Mouse (Mus musculus) C3H10T1/2 (cell line): ENCODE results near the gene Tprn. TPM values are rescaled to one million over a fixed set of nuclear protein-coding genes. Genes with fewer than 3 reads are reported as not detected.

Experiments used
- polyA plus RNA-seq, 2 experiments: library from polyadenylated mRNA; unstranded; fragments of >200 nt; fragmentation: generic; extraction: Trizol; gene quantifications; one replicate each; pipeline ENCODE4 v1.2.1; 2012; ENCODE audit warnings: missing spikeins in 2 of 2

The Tprn gene
- 10 to 100 TPM; 10.9 to 14.3 TPM for polyA plus RNA-seq

DNA sequence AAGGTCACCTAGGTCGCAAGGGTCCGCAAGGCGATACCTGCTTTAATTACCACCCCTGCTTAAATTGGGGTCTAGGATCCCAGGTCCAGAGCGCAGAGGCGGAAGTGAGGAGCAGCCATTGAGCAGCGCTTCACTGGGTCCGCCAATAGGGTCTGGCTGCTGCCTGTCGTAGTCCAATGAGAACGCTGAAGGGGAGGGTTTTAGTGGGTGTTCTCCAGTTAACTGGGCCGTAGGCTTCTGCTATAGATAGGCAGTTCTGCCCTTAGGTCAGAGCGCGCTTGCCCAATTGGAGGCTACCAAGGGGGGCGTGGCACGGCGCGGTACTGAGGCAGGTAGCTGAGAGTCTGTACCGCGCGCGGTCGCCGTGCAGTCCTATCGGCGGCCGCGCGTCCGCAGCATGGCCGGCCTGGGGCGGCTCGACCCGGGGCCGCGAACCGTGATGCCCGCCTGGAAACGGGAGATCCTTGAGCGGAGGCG is at the start of gene Tprn:
TSS of gene Tprn (plus strand) at position 328 of the 477 bp plus-strand sequence.

DNA sequence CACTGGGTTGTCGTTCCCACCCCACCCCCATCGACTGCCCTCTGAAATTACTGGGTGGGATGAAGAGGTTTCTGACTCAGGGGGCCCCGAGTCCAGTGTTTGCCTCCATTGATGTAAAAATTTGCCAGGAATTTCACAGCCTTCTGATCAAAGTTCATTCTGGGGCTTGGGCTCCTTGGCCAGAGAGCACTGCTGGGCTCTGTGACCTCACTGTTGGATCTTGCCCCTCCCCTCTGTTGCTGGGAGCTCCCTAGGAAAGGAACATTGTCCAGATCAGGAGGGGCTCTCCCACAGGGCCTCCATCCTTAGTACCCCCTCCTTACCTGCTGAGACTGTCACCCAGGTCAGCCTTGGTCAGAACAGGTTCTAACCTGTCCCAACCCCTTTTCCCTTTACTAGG is 48.0 kb upstream of the Tprn start, which contains the start of gene Stpg3:
TSS of gene Stpg3 (minus strand) at position 194 of the 400 bp plus-strand sequence.

DNA sequence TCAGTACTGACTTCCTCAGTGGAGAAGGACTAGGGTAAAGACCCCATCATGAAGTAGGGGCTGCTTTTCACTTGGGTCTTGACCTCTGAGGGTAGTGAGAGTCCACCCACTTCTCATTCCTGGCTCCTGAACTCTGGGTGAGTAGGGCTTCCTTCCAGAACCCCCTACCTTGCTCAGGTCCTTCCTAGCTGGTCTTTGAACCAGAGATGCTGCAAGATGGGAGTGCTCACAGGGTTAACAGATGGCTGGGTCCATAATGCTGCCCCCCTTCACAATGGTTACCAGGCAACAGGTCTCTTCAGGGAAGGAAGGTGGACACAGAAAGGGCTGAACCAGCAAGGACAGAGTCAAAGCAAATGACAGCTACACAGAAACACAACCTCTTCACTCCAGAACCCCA is 44.0 kb upstream of the Tprn start, which contains the start of gene Fam166a:
TSS of gene Fam166a (plus strand) at position 301 of the 400 bp plus-strand sequence.

DNA sequence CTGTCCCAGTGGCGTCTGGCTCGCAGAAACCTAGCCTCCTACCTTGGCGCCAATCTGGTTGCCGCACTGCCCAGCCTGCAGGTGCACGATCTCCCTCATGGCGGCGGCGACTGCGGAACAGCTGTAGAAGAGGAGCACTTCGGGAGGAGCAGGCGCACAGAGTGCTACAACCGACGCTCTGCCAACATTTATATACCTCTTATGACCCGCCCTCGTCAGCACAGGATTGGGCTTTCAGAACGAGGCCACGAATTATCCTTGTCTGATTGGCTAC is 38.0 kb upstream of the Tprn start, which contains the start of gene Tubb4b:
TSS of gene Tubb4b (minus strand) at position 211 of the 274 bp plus-strand sequence.

DNA sequence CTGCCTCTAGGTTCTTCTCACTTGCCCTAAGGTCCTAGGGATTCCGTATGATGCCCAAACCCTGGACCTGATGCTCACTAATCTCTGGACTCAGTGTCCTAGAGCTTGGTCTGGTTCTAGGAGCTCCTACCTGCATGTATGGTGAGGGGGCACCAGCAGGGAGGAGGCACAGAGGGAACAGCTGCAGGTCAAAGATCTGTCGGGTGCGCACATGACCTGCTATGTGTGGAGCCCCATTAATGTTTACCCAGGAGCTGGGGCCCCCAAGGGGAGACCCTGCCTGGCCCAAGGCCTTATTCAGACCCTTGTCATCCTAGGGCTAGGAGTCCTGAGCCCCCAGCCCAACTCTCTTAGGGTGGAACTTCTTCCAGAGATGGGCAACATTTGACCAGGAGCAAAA is 28.4 kb upstream of the Tprn start, which contains the start of gene Slc34a3:
TSS of gene Slc34a3 (minus strand) at position 315 of the 400 bp plus-strand sequence.

DNA sequence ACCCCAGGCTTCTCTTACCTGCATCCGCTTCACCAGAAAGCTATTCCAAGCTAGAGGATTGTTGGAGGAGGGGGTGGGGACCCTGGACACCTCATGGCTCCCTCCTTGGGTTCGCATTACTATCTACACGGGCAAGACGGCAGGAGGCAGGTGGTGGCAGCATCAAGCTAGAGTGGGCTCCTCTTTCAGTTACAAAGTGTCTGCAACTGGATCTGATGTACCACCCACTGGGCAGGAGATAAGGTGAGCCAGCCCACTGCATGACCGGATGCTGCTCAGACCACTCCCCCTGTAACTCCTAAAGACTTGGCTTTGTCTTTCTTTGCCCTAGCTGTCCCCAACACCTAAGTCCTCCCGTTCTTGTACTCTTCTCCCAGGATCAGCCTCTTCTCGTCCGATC is 25.8 kb upstream of the Tprn start, which contains the start of gene Rnf224:
TSS of gene Rnf224 (minus strand) at position 174 of the 400 bp plus-strand sequence.

DNA sequence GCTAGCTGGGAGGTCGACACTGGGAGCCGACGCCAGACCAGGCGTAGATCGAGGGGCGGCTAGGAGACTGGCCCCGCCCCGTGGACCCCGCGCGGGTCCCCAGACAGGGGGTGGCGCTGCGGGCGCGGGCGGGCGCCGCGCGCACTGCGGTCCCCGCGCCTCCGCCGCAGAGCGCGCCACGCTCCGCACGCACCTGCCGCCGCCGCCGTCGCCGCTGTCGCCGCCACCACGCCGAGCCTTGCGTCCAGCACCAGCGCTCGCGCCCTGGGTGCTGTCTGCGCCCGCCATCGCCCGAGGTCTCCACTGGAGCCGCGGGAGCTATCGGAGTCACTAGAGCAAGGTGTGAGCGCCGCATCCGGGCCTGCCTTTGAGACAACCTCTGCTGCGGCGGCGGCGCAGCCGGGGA is 20.3 kb upstream of the Tprn start, which contains the start of the genes Rnf208 and Cysrt1:
TSS of gene Rnf208 (plus strand) at position 155 of the 406 bp plus-strand sequence.
TSS of gene Cysrt1 (minus strand) at position 352 of the 406 bp plus-strand sequence.

DNA sequence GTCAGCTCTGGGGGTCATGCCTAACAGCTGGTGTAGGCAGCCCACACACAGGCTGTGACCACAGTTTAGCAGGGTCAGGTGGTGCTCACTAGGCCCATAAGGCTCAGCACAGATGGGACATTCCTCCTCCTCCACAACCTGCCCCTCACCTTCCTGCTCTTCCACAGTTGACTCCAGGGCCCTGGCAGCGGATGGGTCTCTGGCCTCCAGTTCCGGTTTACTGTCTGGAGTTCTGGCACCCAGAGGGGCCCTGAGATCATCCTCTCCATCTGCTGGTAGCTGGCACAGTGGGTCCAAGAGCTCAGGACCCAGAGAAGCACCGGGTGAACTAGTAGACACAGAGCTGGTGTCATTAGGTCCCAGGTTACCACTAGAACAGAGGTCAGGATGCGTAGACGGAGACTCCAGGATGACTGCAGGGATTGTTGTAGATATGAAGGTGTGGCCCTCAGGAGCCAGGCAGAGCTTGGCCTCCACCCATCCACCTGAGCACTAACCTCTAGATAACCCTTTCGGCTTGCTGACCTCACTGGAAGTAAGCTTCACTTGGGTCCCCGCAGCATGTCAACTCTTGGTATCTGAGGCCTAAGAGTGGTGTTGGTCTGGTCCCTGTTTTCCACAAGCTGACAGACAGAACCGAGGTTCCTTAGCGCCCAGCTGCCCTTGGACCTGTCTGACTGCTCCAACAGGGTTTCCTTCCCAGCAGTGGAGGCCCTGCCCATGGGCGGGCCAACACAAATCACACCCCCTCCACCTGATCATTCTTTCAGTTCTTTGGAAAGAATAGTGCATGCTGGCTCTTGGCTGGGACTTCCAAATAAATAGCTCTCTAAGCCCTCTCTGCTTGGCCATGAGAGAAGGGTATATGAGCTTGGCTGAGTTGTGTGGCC is 16.0 kb upstream of the Tprn start, which contains the start of gene AL732309.1:
TSS of gene AL732309.1 (minus strand) at position 681 of the 890 bp plus-strand sequence.

DNA sequence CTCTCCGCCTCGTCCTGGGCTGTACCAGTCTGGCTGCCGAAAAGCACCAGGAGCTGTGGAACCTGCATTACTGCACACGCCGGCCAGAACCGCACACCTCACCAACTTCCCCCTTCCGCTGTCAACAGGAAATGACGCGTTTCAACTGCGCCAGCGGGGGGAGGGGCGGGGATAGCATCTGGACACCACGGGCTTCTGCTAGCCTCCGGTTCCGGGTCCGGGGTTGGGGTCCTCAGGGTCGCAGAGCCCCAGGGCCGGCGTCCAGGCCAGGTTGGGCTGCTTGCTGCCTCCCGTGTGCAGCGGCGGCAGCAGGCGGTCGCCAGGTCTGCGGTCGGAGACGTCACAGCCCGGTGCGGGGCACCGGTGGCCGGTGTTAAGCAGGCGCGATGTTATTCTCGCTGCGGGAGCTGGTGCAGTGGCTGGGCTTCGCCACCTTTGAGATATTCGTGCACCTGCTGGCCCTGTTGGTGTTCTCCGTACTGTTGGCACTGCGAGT is 7.1 kb upstream of the Tprn start, which contains the start of gene Tmem203:
TSS of gene Tmem203 (plus strand) at position 156 of the 496 bp plus-strand sequence.

DNA sequence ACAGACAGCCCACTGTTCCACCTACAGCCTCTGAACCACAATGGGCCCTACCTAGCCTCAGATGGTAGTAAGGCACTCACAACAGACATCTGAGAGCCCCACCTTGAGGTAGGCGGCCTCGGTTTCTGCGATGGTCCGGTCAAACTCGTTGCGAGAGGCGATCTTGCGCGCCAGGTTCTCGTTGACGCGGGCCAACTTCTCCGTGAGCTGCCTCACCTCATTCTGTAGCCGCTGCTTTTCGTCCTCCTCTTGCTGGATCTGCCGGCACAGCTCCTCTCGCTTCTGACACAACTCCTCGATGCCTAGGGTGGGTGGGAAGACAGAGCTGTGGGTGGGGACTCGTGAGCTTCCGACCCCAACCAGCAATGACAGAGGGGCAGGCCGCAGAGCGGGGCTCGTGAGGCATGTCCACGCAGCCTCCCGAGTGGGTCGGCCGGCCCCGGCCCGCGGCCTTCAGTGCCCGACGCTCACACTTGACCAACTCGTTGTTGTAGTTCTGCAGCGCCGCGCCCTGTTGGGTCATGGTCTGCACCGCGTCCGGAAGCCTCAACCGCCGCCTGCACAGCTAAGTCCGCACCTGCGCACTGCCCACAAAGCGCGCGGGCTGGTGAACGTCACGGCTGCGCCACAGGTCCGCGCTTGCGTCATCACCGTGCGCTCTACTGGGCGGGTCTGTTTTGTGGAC is 9.6 kb downstream of the Tprn start, which contains the start of the genes Ssna1 and Anapc2:
TSS of gene Ssna1 (minus strand) at position 612 of the 685 bp plus-strand sequence.
TSS of gene Anapc2 (plus strand) at position 652 of the 685 bp plus-strand sequence.

DNA sequence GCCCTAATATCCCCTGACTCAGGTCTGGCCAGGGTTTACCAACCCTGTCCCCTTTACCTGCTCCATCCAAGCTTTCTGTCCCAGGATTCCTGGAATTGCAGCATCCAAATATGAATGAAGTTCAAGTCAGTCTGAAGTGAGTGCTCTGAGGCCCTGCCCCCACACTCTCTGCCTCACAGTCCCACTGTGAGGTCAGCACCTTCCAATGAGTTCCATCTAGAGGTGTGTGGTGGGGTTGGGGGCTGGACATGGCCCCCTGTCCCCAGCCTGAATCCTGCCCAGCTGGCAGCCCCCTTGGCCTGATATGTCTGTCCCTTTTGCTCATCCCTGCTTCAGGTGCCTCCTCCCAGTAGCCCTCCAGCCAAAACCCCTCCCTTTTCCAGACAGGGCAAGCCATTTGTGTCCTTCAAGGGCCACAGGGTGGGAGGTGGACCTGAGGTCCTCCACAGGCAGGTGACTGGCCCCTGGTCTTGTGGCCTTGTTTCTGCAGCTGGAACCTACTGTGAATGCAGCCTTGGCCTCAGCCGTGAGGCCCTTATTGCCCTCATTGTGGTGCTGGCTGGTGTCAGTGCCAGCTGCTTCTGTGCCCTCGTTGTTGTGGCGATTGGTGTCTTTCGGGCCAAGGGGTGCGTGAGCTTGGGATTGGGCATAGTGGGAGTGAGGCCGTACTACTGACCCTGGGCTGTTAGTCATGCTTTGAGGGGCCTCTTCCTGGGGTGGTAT is 25.7 kb downstream of the Tprn start, which contains the start of gene Tmem210:
TSS of gene Tmem210 (plus strand) at position 219 of the 723 bp plus-strand sequence.

DNA sequence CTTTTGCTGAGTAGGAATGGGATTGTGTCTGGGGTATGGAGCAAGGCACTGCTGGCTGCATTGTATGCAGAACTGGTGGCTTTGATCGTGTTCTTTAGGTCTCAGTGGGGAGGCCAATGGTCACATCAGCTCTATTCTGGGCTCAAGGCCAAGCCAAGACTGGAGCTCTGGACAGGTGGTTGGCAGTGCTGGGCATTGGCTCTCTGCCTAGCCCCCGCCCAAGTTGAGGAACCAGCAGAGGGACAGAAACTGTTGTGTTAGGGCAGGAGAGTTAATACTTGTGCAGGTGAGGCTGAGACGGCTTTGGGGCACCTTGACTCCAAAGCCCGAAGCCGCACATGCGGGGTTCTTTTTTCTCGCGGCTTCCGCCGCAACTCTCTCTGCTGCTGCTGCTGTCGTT is 27.2 kb downstream of the Tprn start, which contains the start of gene Lrrc26:
TSS of gene Lrrc26 (plus strand) at position 265 of the 400 bp plus-strand sequence.

DNA sequence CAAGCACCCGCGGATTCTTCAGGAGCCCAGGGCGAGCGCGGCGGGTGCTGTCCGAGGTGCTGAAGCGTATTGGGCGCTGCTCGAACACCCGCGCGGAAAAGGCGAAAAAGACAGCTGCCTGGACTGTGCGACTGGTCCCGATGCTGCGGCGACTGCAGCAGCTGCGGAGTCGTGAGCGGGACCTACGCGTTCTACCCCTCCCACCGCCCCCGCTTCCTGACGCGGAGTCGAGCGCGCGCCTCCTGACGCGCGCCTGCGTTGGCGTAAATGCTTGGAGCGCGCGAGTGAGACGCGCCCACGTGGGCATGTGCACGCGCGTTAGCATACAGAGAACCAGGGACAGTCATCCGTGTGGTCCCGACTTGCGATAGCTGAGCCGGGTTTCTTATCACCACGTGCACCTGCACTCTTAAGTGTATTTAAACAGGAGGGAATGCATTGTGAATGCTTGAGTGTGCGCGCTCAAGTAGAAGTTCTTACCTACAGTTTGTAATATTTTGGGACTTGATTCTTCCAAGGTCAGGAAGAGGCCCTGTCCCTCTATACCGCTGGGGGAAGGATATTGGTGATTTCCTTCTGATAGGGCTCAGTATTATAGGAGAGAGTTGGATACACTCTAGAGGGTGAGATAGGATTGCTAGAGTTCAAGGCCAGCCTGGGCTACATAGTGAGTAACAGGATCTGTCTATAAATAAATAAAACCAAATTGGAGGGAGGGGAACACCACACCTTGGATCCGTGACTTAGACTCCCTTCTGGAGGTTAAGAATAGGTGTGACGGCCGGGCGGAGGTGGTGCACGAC is 56.8 kb downstream of the Tprn start, which contains the start of gene Grin1:
TSS of gene Grin1 (minus strand) at position 217 of the 803 bp plus-strand sequence.

Other genes starting within 250 kb of the Tprn start
- 10 to 100 TPM; 36.2 to 56.6 TPM for gene Nsmf, start 208.3 kb upstream of the Tprn start, polyA plus RNA-seq
- gene Entpd8, start 182.3 kb upstream of the Tprn start, polyA plus RNA-seq: not detected
- gene Noxa1, start 167.5 kb upstream of the Tprn start, polyA plus RNA-seq: under 1 TPM in 1 of 2 experiments, not detected in 1; 0.04 TPM
- under 1 TPM; 0.13 to 0.19 TPM for gene Nrarp, start 81.9 kb upstream of the Tprn start, polyA plus RNA-seq
- 10 to 100 TPM in 1 of 2 experiments, 1 to 10 TPM in 1; 9.1 to 26.9 TPM for gene Tor4a, start 65.7 kb upstream of the Tprn start, polyA plus RNA-seq
- 10 to 100 TPM; 29.0 to 67.4 TPM for gene Nelfb, start 51.1 kb upstream of the Tprn start, polyA plus RNA-seq
- gene Stpg3, start 48.0 kb upstream of the Tprn start, polyA plus RNA-seq: under 1 TPM in 1 of 2 experiments, not detected in 1; 0.02 TPM
- gene Fam166a, start 43.9 kb upstream of the Tprn start, polyA plus RNA-seq: 1 to 10 TPM in 1 of 2 experiments, not detected in 1; 1.6 TPM
- 100 to 1,000 TPM; 598 to 649 TPM for gene Tubb4b, start 37.9 kb upstream of the Tprn start, polyA plus RNA-seq
- not detected for gene Slc34a3, start 28.3 kb upstream of the Tprn start, polyA plus RNA-seq
- not detected for gene Rnf224, start 25.8 kb upstream of the Tprn start, polyA plus RNA-seq
- gene Rnf208, start 20.4 kb upstream of the Tprn start, polyA plus RNA-seq: not detected
- gene Cysrt1, start 20.2 kb upstream of the Tprn start, polyA plus RNA-seq: under 1 TPM; 0.08 to 0.35 TPM
- 1 to 10 TPM; 2.2 to 6.1 TPM for gene AL732309.1, start 15.8 kb upstream of the Tprn start, polyA plus RNA-seq
- gene Tmem203, start 7.2 kb upstream of the Tprn start, polyA plus RNA-seq: 10 to 100 TPM; 38.1 to 48.4 TPM
- 100 to 1,000 TPM; 140 to 186 TPM for gene Ssna1, start 9.8 kb downstream of the Tprn start, polyA plus RNA-seq
- 100 to 1,000 TPM in 1 of 2 experiments, 10 to 100 TPM in 1; 98.4 to 128 TPM for gene Anapc2, start 9.9 kb downstream of the Tprn start, polyA plus RNA-seq
- not detected for gene Tmem210, start 25.5 kb downstream of the Tprn start, polyA plus RNA-seq
- not detected for gene Lrrc26, start 27.3 kb downstream of the Tprn start, polyA plus RNA-seq
- under 1 TPM; under 0.01 to 0.06 TPM for gene Grin1, start 56.6 kb downstream of the Tprn start, polyA plus RNA-seq
- 10 to 100 TPM; 16.1 to 49.7 TPM for gene Man1b1, start 69.7 kb downstream of the Tprn start, polyA plus RNA-seq
- gene Dpp7, start 93.7 kb downstream of the Tprn start, polyA plus RNA-seq: 10 to 100 TPM; 31.1 to 38.1 TPM
- 100 to 1,000 TPM; 149 to 433 TPM for gene Uap1l1, start 103.1 kb downstream of the Tprn start, polyA plus RNA-seq
- 10 to 100 TPM; 18.0 to 25.7 TPM for gene Sapcd2, start 109.7 kb downstream of the Tprn start, polyA plus RNA-seq
- under 1 TPM in 1 of 2 experiments, not detected in 1; 0.12 TPM for gene Entpd2, start 133.3 kb downstream of the Tprn start, polyA plus RNA-seq
- gene Npdc1, start 136.7 kb downstream of the Tprn start, polyA plus RNA-seq: 100 to 1,000 TPM; 183 to 212 TPM
- under 1 TPM; 0.13 to 0.42 TPM for gene Fut7, start 160.6 kb downstream of the Tprn start, polyA plus RNA-seq
- 10 to 100 TPM in 1 of 2 experiments, 1 to 10 TPM in 1; 4.8 to 13.4 TPM for gene Abca2, start 166.1 kb downstream of the Tprn start, polyA plus RNA-seq
- under 1 TPM; 0.15 to 0.94 TPM for gene Clic3, start 194.2 kb downstream of the Tprn start, polyA plus RNA-seq
- gene Paxx, start 198.5 kb downstream of the Tprn start, polyA plus RNA-seq: 10 to 100 TPM; 25.6 to 61.9 TPM
- gene Ptgds, start 207.4 kb downstream of the Tprn start, polyA plus RNA-seq: under 1 TPM; 0.07 to 0.30 TPM
- not detected for gene Lcn12, start 231.3 kb downstream of the Tprn start, polyA plus RNA-seq
- 10 to 100 TPM; 24.9 to 52.5 TPM for gene Fbxw5, start 238.1 kb downstream of the Tprn start, polyA plus RNA-seq
- gene C8g, start 239.1 kb downstream of the Tprn start, polyA plus RNA-seq: 1 to 10 TPM in 1 of 2 experiments, under 1 TPM in 1; 0.85 to 9.2 TPM